Mouse (Mus musculus) left cerebral cortex, adult 9 months (tissue): ENCODE results near the gene Adk.
"Not testable (repeated sequence)": the region's sequence is repeated elsewhere in the genome, so short reads cannot be mapped to it uniquely, and the experiment has no call there.

Experiments used
- DNase-seq, 2 experiments: peaks; one replicate each; pipeline ENCODE4 v3.0.0; 2022; ENCODE audit warnings: low spot score in 2 of 2

Adk gene

GRCm38 (mm10) chr14:21433415-21433814 is 381.0 kb downstream of the Adk start:
- no peak for DNase-seq

GRCm38 (mm10) chr14:21433995-21434394 is 381.6 kb downstream of the Adk start:
- no peak for DNase-seq

- DNase-seq: no peak
Measured at GRCm38 (mm10) chr14:21434686-21435085, 382.3 kb downstream of the Adk start.

- no peak for DNase-seq
Measured at GRCm38 (mm10) chr14:21439785-21440184, 387.4 kb downstream of the Adk start.

- DNase-seq: no peak
Measured at GRCm38 (mm10) chr14:21440526-21440925, 388.2 kb downstream of the Adk start.

- no peak for DNase-seq
Measured at GRCm38 (mm10) chr14:21441772-21442533, 389.6 kb downstream of the Adk start.

- no peak for DNase-seq
Measured at GRCm38 (mm10) chr14:21452581-21452980, 400.2 kb downstream of the Adk start.

- DNase-seq: no peak
Measured at GRCm38 (mm10) chr14:21453896-21454295, 401.5 kb downstream of the Adk start.

- DNase-seq: no peak
Measured at GRCm38 (mm10) chr14:21455654-21456350, 403.4 kb downstream of the Adk start.

- no peak for DNase-seq
Measured at GRCm38 (mm10) chr14:21456526-21456925, 404.2 kb downstream of the Adk start.

GRCm38 (mm10) chr14:21457876-21458275 is 405.5 kb downstream of the Adk start:
- DNase-seq: no peak

- no peak for DNase-seq
Measured at GRCm38 (mm10) chr14:21458696-21459095, 406.3 kb downstream of the Adk start.

- no peak for DNase-seq
Measured at GRCm38 (mm10) chr14:21459163-21459562, 406.8 kb downstream of the Adk start.

GRCm38 (mm10) chr14:21462398-21462797 is 410.0 kb downstream of the Adk start:
- no peak for DNase-seq

- DNase-seq: no peak
Measured at GRCm38 (mm10) chr14:21463117-21463712, 410.8 kb downstream of the Adk start.

GRCm38 (mm10) chr14:21470386-21470785 is 418.0 kb downstream of the Adk start:
- no peak for DNase-seq

- DNase-seq: no peak
Measured at GRCm38 (mm10) chr14:21471975-21472374, 419.6 kb downstream of the Adk start.

- DNase-seq: not testable (repeated sequence)
Measured at GRCm38 (mm10) chr14:21474593-21475132, 422.3 kb downstream of the Adk start.

GRCm38 (mm10) chr14:21477181-21477580 is 424.8 kb downstream of the Adk start:
- DNase-seq: no peak

GRCm38 (mm10) chr14:21479566-21479965 is 427.2 kb downstream of the Adk start:
- DNase-seq: no peak

GRCm38 (mm10) chr14:21480191-21480590 is 427.8 kb downstream of the Adk start:
- DNase-seq: no peak

GRCm38 (mm10) chr14:21481231-21481630 is 428.9 kb downstream of the Adk start, which contains the start of gene Kat6b:
TSS of gene Kat6b (plus strand) at chr14:21481434.
- no peak for DNase-seq
